Mouse (Mus musculus): ENCODE data around the gene Neil1. TPM values are rescaled to one million over a fixed set of nuclear protein-coding genes. Genes with fewer than 3 reads are reported as not detected.

Neil1 gene
- polyA plus RNA-seq, 1 experiment, result 11.0 TPM

DNA sequence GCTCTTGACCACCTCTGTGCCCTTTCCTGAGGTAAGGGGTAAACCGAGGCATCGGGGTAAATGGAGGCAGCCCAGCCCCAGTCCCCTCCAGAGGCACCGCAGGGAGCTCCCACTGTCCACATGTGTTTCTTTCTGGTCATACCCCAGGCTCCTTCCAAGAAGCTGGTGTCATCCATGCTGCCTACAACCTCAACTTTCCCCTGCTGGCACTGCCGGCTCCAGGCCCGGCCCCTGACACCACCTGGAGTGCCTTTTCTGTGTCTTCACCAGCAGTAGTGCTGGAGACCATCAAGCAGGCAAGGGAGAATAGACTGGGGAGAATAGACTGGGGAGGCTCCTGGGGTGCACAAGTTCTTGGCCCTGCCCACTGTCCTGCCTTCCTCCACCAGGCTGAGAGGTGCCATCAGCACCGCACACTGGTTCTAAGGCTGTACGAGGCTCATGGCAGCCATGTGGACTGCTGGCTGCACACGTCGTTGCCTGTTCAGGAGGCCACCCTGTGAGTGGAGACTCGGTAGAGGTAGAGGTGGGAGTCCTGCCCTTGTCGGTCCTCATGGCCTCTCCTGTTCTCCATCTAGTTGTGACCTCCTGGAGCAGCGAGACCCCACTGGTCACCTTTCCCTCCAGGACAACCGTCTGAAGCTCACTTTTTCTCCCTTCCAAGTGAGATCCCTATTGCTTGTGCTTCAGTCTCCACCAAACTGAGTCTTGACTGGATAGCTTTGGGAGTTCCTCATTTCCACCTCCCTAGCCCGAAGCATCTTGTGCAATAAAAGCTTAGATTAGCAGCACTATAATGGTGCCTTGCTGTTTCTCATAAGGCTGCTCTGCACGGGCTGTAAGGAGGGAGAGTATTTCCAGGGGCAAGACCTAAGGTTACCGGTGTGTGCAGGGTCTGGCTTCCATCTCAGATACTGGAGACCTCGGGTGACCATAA is 6.4 kb downstream of the Neil1 start:
- Histone ChIP-seq H3K4me3 (ENCODE audit: insufficient read depth, low read length) (no peak overlapping the region), H3K27ac (ENCODE audit: insufficient read depth, low read depth, low read length) (peak overlapping the region; percentile 17), H3K4me1 (ENCODE audit: control insufficient read depth, insufficient read depth, low read length) (peaks cover 16% of the 10 kb centered on the region)
- no peak for TF ChIP-seq CTCF (IDR thresholded peaks at IDR 0.05; ENCODE audit: low read depth, low read length)
- no peak for TF ChIP-seq POLR2A (IDR thresholded peaks at IDR 0.05; ENCODE audit: borderline replicate concordance, low read depth, low read length)

DNA sequence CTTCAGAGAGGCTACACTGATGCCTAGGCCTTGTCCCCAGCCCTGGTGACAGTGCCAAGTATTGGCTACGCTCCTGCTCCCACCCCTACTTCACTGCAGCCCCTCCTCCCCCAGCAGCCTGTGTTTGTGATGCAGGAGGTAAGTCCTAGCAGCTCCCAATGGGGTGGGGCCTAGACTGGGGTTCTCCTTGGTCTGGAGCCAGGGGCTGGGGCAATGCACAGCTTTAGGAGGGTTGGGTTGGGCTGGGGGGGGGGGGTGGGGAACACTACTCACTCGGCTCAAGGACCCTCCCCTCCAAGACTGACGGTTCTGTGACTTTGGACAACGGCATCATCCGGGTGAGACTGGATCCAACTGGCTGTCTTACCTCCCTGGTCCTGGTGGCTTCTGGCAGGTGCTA is 8.5 kb downstream of the Neil1 start:
- Histone ChIP-seq H3K27ac (ENCODE audit: insufficient read depth, low read depth, low read length) (no peak overlapping the region), H3K4me3 (ENCODE audit: insufficient read depth, low read length) (no peak overlapping the region), H3K4me1 (ENCODE audit: control insufficient read depth, insufficient read depth, low read length) (peaks cover 16% of the 10 kb centered on the region)
- TF ChIP-seq CTCF (IDR thresholded peaks at IDR 0.05; ENCODE audit: low read depth, low read length), result no peak
- TF ChIP-seq POLR2A (IDR thresholded peaks at IDR 0.05; ENCODE audit: borderline replicate concordance, low read depth, low read length), result no peak

DNA sequence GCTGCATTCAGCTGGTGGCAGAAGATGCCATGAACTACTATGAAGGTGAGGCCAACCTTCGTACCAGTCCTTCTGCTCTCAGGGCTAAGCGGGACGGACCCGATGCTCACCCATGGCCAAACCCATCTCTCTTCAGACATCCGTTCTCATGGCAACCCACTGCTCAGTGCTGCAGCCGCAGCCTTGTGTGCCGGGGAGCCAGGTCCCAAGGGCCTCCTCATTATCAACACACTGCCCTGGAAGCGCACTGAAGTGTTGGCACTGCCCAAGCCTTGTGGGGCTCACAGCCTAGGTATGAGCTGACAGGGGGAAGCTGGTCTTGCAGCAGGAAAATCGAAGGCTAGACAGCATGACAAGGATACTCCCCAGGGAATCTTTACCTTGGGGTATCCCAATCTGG is 9.0 kb downstream of the Neil1 start:
- Histone ChIP-seq H3K4me1 (ENCODE audit: control insufficient read depth, insufficient read depth, low read length) (peaks cover 16% of the 10 kb centered on the region), H3K4me3 (ENCODE audit: insufficient read depth, low read length) (no peak overlapping the region), H3K27ac (ENCODE audit: insufficient read depth, low read depth, low read length) (no peak overlapping the region)
- TF ChIP-seq POLR2A (IDR thresholded peaks at IDR 0.05; ENCODE audit: borderline replicate concordance, low read depth, low read length) (no peak), CTCF (IDR thresholded peaks at IDR 0.05; ENCODE audit: low read depth, low read length) (no peak)

DNA sequence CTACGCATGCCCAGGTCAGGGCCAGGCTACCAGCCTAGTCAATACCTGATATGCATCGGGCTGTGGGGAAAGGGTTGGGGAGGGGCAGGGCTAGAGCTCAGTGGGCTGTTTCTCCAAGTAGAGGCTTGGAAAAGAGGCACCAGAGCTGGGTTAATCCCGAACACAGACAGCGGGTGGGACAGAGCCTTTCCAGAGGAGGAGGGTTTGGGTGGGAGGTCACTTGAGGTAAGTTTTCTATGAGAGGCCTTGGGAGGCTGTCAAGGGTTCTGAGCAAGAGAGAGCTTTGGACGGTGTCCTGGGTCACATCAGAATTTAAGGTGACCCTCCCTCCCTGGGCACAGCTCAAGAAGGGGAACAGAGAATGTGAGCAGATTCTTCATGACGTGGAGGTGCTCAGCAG is 9.6 kb downstream of the Neil1 start:
- H3K4me3 ChIP-seq (ENCODE audit: insufficient read depth, low read length), result no peak overlapping the region
- H3K27ac ChIP-seq (ENCODE audit: insufficient read depth, low read depth, low read length), result no peak overlapping the region
- peaks cover 16% of the 10 kb centered on the region for H3K4me1 ChIP-seq (ENCODE audit: control insufficient read depth, insufficient read depth, low read length)
- TF ChIP-seq POLR2A (IDR thresholded peaks at IDR 0.05; ENCODE audit: borderline replicate concordance, low read depth, low read length), result no peak
- TF ChIP-seq CTCF (IDR thresholded peaks at IDR 0.05; ENCODE audit: low read depth, low read length), result no peak

DNA sequence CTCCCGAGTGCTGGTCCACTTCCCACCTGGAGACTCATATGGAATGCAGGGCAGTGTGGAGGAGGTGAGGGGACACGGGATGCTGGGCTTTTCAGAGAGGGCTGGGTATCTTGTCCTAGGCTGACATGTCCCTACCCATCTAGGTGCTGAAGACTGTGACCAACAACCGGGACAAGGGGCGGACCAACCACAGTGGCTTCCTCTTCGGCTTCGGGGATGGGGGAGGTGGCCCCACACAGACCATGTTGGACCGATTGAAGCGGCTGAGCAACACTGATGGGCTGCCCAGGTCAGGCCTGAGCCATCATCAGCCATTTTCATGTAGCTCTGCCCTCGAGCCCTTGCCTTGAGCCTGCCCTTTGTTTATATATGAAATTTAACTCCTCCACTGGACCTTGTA is 10.3 kb downstream of the Neil1 start:
- no peak overlapping the region for H3K27ac ChIP-seq (ENCODE audit: insufficient read depth, low read depth, low read length)
- H3K4me3 ChIP-seq (ENCODE audit: insufficient read depth, low read length), result no peak overlapping the region
- H3K4me1 ChIP-seq (ENCODE audit: control insufficient read depth, insufficient read depth, low read length), result peaks cover 13% of the 10 kb centered on the region
- TF ChIP-seq POLR2A (IDR thresholded peaks at IDR 0.05; ENCODE audit: borderline replicate concordance, low read depth, low read length), result no peak
- no peak for TF ChIP-seq CTCF (IDR thresholded peaks at IDR 0.05; ENCODE audit: low read depth, low read length)

DNA sequence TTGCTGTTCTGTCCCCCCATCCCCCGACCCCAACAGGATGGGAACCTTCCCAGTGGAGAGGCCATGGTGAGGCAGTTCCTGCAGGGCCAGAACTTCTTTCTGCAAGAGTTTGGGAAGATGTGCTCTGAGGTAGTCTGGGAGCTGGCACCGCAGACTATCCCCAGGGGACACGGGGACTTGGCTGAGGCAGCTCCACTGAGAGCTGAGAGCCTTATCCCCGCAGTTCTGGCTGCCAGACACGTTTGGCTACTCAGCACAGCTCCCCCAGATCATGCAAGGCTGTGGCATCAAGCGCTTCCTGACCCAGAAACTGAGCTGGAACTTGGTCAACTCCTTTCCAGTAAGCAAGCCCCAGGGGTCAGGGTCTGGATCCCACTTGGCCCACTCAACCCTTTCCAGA is 10.9 kb downstream of the Neil1 start:
- no peak for TF ChIP-seq CTCF (IDR thresholded peaks at IDR 0.05; ENCODE audit: low read depth, low read length)
- no peak for TF ChIP-seq POLR2A (IDR thresholded peaks at IDR 0.05; ENCODE audit: borderline replicate concordance, low read depth, low read length)
- no peak overlapping the region for H3K27ac ChIP-seq (ENCODE audit: insufficient read depth, low read depth, low read length)
- H3K4me1 ChIP-seq (ENCODE audit: control insufficient read depth, insufficient read depth, low read length), result peaks cover 9% of the 10 kb centered on the region
- no peak overlapping the region for H3K4me3 ChIP-seq (ENCODE audit: insufficient read depth, low read length)

DNA sequence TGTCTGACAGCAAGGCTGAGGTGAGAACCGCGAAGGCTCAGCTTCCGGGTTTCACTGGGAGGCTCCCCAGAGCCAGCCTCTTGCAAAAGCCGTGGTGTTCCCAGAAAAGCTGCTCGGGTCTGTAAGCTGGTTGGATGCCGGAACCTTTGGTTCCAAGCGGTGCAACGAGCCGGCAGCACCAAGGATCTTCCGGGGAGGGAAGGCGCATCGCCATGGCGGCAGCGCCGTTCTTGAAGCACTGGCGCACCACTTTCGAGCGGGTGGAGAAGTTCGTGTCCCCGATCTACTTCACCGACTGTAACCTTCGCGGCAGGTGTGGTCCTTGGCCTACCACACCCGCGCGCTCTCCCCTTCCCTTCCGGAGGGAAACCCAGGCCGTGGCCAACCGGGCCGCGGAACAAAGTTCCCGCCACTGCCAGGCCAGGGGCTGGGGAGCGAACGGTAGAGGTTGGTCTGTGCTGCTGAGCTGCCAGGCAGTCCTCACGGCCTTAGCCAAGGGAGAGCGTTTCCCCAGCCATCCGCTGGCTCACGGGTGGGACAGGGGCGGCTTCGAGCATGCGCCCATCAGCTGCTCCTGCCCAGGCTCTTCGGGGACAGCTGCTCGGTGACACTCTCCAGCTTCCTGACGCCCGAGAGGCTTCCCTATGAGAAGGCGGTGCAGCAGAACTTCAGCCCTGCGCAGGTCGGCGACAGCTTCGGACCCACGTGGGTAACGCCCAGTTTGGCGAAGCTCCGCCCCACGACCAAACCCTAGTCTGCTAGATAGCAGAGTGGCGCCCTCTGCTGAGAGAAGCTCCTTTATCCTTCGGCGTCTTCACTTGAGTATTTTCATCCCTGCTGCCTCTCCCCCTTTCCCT is 17.3 kb downstream of the Neil1 start, which contains the start of gene Man2c1:
Man2c1 (plus strand) TSS at position 114 of the 857 bp plus-strand sequence.
- peaks cover 6% of the 10 kb centered on the region; the same call in 1 of the 2 replicates for H3K4me1 ChIP-seq (ENCODE audit: control insufficient read depth, insufficient read depth, low read length)
- H3K4me3 ChIP-seq (ENCODE audit: insufficient read depth, low read length), result peak within 1 kb of the TSS; percentile 82
- TF ChIP-seq POLR2A (IDR thresholded peaks at IDR 0.05; ENCODE audit: borderline replicate concordance, low read depth, low read length), result 0 out of 2 replicates have a peak, but pooled peaks have one; percentile 32
- peak; percentile 46; the same call in 1 of the 2 replicates for TF ChIP-seq CTCF (IDR thresholded peaks at IDR 0.05; ENCODE audit: low read depth, low read length)
- peak within 1 kb of the TSS; percentile 78 for H3K27ac ChIP-seq (ENCODE audit: insufficient read depth, low read depth, low read length)

DNA sequence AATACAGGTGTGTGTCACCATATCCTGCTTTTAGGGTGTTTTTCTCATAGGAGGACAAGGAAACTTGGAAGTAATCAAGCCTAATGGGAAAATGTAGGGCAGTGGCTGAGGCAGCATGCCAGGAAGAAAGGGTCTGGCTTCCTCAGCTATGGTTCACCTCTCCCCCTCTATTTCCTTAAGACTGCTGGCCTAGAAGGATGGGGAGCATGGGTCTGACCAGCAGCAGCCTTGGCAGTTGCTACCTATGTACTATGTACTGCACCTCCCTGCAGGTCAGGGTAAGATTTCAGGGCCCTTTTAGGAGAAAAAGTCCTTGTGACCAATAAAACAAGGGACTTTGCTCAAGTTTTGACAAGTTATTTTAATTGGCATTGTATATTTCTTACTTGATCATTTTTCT is 18.5 kb downstream of the Neil1 start:
- H3K4me1 ChIP-seq (ENCODE audit: control insufficient read depth, insufficient read depth, low read length), result peaks cover 6% of the 10 kb centered on the region; the same call in 1 of the 2 replicates
- TF ChIP-seq POLR2A (IDR thresholded peaks at IDR 0.05; ENCODE audit: borderline replicate concordance, low read depth, low read length), result no peak
- TF ChIP-seq CTCF (IDR thresholded peaks at IDR 0.05; ENCODE audit: low read depth, low read length), result no peak
- no peak overlapping the region for H3K27ac ChIP-seq (ENCODE audit: insufficient read depth, low read depth, low read length)
- peak overlapping the region; percentile 82 for H3K4me3 ChIP-seq (ENCODE audit: insufficient read depth, low read length)

DNA sequence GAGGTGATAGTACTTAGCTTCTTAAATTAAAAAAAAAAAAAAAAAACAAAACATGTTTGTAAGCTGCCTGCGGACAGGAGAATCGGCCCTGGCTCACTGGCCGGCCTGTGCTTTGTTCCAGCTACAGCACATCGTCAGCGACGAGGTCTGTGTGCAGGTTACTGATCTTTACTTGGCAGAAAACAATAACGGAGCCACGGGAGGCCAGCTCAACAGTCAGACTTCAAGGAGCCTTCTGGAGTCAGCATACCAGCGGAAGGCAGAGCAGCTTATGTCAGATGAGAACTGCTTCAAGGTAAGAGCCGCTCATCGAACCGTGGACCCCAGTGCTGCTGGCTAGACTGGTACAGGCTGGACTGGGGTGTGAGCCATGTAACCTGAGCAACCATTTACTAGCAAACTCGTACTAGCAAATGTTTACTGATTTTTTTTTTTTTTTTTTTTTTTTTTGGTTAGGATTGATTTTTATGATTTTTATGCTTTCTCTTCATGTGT is 30.8 kb downstream of the Neil1 start:
- Histone ChIP-seq H3K4me1 (ENCODE audit: control insufficient read depth, insufficient read depth, low read length) (no peaks in the 10 kb centered on the region), H3K4me3 (ENCODE audit: insufficient read depth, low read length) (no peak overlapping the region), H3K27ac (ENCODE audit: insufficient read depth, low read depth, low read length) (no peak overlapping the region)
- no peak for TF ChIP-seq POLR2A (IDR thresholded peaks at IDR 0.05; ENCODE audit: borderline replicate concordance, low read depth, low read length)
- no peak for TF ChIP-seq CTCF (IDR thresholded peaks at IDR 0.05; ENCODE audit: low read depth, low read length)

Other genes starting within 250 kb of the Neil1 start
- 10.8 and 12.5 TPM in 2 replicates for gene Snx33, start 219.9 kb downstream of the Neil1 start, polyA plus RNA-seq (2012; ENCODE audit: insufficient read depth, insufficient read length, missing spikeins)
- gene Imp3, start 210.8 kb downstream of the Neil1 start, polyA plus RNA-seq (2012; ENCODE audit: insufficient read depth, insufficient read length, missing spikeins), result 62.4 and 64.1 TPM in 2 replicates
- gene Snupn, start 197.4 kb downstream of the Neil1 start, polyA plus RNA-seq (2012; ENCODE audit: insufficient read depth, insufficient read length, missing spikeins), result 5.2 and 8.1 TPM in 2 replicates
- gene Ptpn9, start 153.4 kb downstream of the Neil1 start, polyA plus RNA-seq (2012; ENCODE audit: insufficient read depth, insufficient read length, missing spikeins), result 15.6 and 18.5 TPM in 2 replicates
- 30.5 and 37.1 TPM in 2 replicates for gene Sin3a, start 76.3 kb downstream of the Neil1 start, polyA plus RNA-seq (2012; ENCODE audit: insufficient read depth, insufficient read length, missing spikeins)
- gene Man2c1, start 17.6 kb downstream of the Neil1 start, polyA plus RNA-seq (2012; ENCODE audit: insufficient read depth, insufficient read length, missing spikeins), result 83.8 and 117 TPM in 2 replicates
- 67.7 and 71.5 TPM in 2 replicates for gene Commd4, start 10.0 kb upstream of the Neil1 start, polyA plus RNA-seq (2012; ENCODE audit: insufficient read depth, insufficient read length, missing spikeins)
- not detected in 2 replicates for gene Trcg1, start 88.3 kb upstream of the Neil1 start, polyA plus RNA-seq (2012; ENCODE audit: insufficient read depth, insufficient read length, missing spikeins)
- gene 1700017B05Rik, start 114.3 kb upstream of the Neil1 start, polyA plus RNA-seq (2012; ENCODE audit: insufficient read depth, insufficient read length, missing spikeins), result 16.3 and 17.5 TPM in 2 replicates